Mouse (Mus musculus): ENCODE data around the gene Gm6657. TPM values are rescaled to one million over a fixed set of nuclear protein-coding genes. Genes with fewer than 3 reads are reported as not detected.

The Gm6657 gene
- not detected for polyA plus RNA-seq (2017; shearing (Covaris generic))

DNA sequence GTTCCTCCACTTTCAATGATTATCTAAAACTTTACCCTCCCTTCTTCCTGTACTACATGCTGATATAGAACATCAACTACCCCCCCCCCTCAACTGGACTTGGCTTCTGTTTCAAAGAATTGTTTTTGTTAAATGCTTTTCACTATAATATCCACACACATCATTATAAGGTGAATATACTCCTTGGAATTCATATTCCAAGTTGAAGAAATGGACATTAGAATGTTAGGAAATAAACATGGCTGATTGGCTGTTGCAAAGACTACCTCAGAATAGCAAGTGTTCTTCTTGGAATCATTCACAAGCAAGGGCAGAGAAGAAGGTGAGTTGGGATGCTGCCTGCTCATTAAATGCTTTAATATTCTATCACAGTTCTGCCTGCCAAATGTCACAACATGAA lies at the start of gene Gm6657:
Gene Gm6657, plus strand, starts transcription at position 301 of the 400 bp plus-strand sequence.

DNA sequence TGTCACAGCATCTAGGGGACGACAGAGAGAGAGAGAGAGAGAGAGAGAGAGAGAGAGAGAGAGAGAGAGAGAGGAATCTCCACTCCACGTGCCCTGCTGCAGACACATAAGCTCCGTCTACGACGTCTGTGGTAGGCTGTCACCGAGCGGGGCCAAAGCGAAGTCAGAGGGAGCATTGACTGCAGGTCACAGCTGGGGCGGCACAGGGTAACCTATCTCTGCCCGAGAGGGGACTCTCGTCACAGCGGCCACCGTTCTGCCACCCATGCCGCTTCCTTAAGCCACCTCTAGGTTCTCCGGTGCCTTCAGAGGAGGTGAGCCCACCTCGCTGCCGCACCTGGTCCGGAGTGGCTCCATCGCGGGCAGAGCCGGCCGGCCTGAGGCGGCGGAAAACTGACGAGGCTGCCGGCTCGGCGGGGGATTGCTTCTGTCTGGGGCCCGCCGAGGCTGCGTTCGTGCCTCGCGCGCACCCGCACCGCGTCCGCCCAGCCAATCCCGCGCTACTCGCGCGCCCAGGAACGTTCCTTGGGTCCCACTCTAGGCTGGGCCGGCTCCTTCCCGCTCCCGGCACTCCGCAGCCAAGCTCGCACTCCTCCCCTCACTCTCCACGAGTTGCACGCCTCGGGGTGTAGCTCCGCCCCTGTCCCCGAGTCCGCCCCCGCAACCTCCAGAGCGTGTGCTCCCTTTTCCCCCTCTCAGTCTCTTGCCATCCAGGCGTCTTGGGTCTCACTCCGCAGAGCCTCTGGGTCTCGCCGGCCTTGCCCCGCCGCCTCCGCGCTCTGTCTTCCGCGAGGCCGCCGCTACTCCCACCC lies 31.9 kb downstream of the Gm6657 start, which contains the start of gene Gphn:
Gene Gphn, plus strand, starts transcription at position 673 of the 812 bp plus-strand sequence.

Other genes starting within 250 kb of the Gm6657 start
- gene Gphn, start 32.1 kb downstream of the Gm6657 start, polyA plus RNA-seq (2017; shearing (Covaris generic)) = 9.6 TPM